Mouse (Mus musculus) myocyte (in vitro differentiated cells): ENCODE measurements around the gene Cep128. TPM values are rescaled to one million over a fixed set of nuclear protein-coding genes. Genes with fewer than 3 reads are reported as not detected.
"Not testable (repeated sequence)": the region's sequence is repeated elsewhere in the genome, so short reads cannot be mapped to it uniquely, and the experiment has no call there.

Experiments
- H3K27me3 ChIP-seq: one replicate; pipeline ENCODE4 v1.6.1; 2011; ENCODE audit not compliant: control insufficient read depth, insufficient read depth, insufficient read length
- H3K36me3 ChIP-seq: one replicate; pipeline ENCODE4 v1.6.1; 2011; ENCODE audit not compliant: control insufficient read depth, insufficient read depth
- H3K4me2 ChIP-seq: one replicate; pipeline ENCODE4 v1.6.1; 2011; ENCODE audit warnings: low read depth, control low read depth
- H3K4me3 ChIP-seq: one replicate; pipeline ENCODE4 v1.5.1; 2011; ENCODE audit warnings: mild to moderate bottlenecking, control low read depth, moderate library complexity
- H3K79me2 ChIP-seq: one replicate; pipeline ENCODE4 v1.6.1; 2011; ENCODE audit not compliant: control insufficient read depth, insufficient read depth
- H3ac ChIP-seq: one replicate; pipeline ENCODE4 v1.6.1; 2011; ENCODE audit not compliant: control insufficient read depth, insufficient read length
- CEBPB ChIP-seq: IDR thresholded peaks from 2 replicates; pipeline ENCODE4 v1.6.1; 2011; ENCODE audit warnings: mild to moderate bottlenecking, moderate library complexity; ENCODE audit not compliant: poor library complexity, insufficient read depth, severe bottlenecking
- E2F4 ChIP-seq: IDR thresholded peaks from one replicate; pipeline ENCODE4 v1.6.1; 2011; ENCODE audit warnings: mild to moderate bottlenecking, control low read depth, moderate library complexity; ENCODE audit not compliant: insufficient read depth
- MAX ChIP-seq: IDR thresholded peaks from one replicate; pipeline ENCODE4 v1.6.1; 2011; ENCODE audit warnings: low read depth, mild to moderate bottlenecking, control low read depth
- MYOD1 ChIP-seq, 3 experiments: IDR thresholded peaks; one replicate each; pipeline ENCODE4 v1.6.1; 2011; ENCODE audit warnings: control low read depth in 2 of 3, low read depth in 2 of 3, mild to moderate bottlenecking in 2 of 3, moderate library complexity in 1 of 3; ENCODE audit not compliant: insufficient read length in 2 of 3, control insufficient read depth in 1 of 3
- MYOG ChIP-seq, 3 experiments: IDR thresholded peaks; one replicate each; pipeline ENCODE4 v1.6.1; 2011; ENCODE audit warnings: control low read depth in 2 of 3, low read depth in 2 of 3, mild to moderate bottlenecking in 2 of 3; ENCODE audit not compliant: insufficient read length in 2 of 3, control insufficient read depth in 1 of 3, insufficient read depth in 1 of 3
- POLR2A ChIP-seq: IDR thresholded peaks from one replicate; pipeline ENCODE4 v1.6.1; 2011; ENCODE audit warnings: low read depth, mild to moderate bottlenecking, control low read depth, moderate library complexity; ENCODE audit not compliant: insufficient read length
- POLR2AphosphoS2 ChIP-seq: IDR thresholded peaks from one replicate; pipeline ENCODE4 v1.6.1; 2011; ENCODE audit warnings: low read depth, control low read depth; ENCODE audit not compliant: insufficient read length
- REST ChIP-seq: IDR thresholded peaks from one replicate; pipeline ENCODE4 v1.6.1; 2011; ENCODE audit warnings: mild to moderate bottlenecking, control low read depth, moderate library complexity; ENCODE audit not compliant: insufficient read depth, insufficient read length
- SRF ChIP-seq: IDR thresholded peaks from one replicate; pipeline ENCODE4 v1.6.1; 2011; ENCODE audit warnings: low read depth; ENCODE audit not compliant: control insufficient read depth, insufficient read length
- TCF12 ChIP-seq: IDR thresholded peaks from one replicate; pipeline ENCODE4 v1.6.1; 2011; ENCODE audit warnings: mild to moderate bottlenecking, control low read depth; ENCODE audit not compliant: poor library complexity, insufficient read depth, severe bottlenecking
- TCF3 ChIP-seq: IDR thresholded peaks from one replicate; pipeline ENCODE4 v1.6.1; 2011; ENCODE audit warnings: low read depth, control low read depth; ENCODE audit not compliant: insufficient read length
- USF1 ChIP-seq: IDR thresholded peaks from one replicate; pipeline ENCODE4 v1.6.1; 2011; ENCODE audit warnings: low read depth, mild to moderate bottlenecking, control low read depth, moderate library complexity
- polyA plus RNA-seq: library from polyadenylated mRNA; unstranded; fragments of >200 nt; fragmentation: generic; extraction: Trizol; gene quantifications from one replicate; pipeline ENCODE4 v1.2.1, GENCODE M21; 2012; ENCODE audit warnings: missing spikeins

The Cep128 gene
- polyA plus RNA-seq, 1 experiment = 2.9 TPM

DNA sequence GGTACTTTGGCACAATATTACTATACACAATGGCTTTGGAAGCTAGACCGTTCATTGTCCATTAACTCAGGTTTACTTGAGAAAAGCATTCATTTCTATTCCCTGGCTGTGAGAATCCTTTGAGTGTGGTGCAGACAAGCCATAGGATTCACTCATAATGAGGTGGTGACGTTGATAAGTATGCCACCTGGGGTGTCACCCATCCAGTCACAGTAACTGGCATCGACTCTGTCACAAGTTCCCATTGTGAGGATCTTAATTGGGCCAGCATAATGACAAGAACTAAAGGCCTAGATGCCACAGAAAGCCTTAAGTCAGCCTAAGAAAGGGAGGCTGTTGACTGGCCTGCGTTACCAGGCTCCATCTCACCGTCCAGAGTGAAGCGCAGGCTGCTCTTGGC is 396.9 kb downstream of the Cep128 start:
- H3K36me3 ChIP-seq = no peaks in the 10 kb centered on the region
- H3K4me3 ChIP-seq = no peak overlapping the region
- H3K27me3 ChIP-seq = no peaks in the 10 kb centered on the region
- no peaks in the 10 kb centered on the region for H3K79me2 ChIP-seq
- no peak overlapping the region for H3K4me2 ChIP-seq
- no peak overlapping the region for H3ac ChIP-seq
- TF ChIP-seq MYOD1 (IDR thresholded peaks at IDR 0.05; ENCODE audit: control insufficient read depth in 1 of 3, insufficient read length in 2 of 3, low read depth in 2 of 3) = no peak
- no peak for TF ChIP-seq CEBPB
- TF ChIP-seq TCF3 = no peak

DNA sequence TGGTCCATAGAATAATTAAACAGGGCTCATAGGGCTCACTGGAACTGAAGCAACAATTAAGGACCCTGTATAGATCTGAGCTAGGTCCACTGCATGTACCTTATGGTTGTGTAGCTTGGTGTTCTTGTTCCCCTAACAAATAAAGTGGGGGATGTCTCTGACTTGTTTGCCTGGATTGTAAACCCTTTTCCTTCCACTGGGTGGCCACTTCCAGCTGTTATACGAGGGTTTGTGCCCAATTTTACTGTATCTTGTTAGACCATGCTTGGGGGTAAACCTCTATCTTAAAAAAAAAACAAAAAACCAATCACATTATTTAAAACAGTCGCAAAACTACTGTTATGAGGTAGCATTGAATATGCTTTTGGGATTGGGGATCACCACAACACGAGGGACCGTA is 402.2 kb downstream of the Cep128 start:
- Histone ChIP-seq H3K27me3 (no peaks in the 10 kb centered on the region), H3K36me3 (no peaks in the 10 kb centered on the region), H3K4me2 (no peak overlapping the region), H3K79me2 (no peaks in the 10 kb centered on the region), H3K4me3 (no peak overlapping the region), H3ac (no peak overlapping the region)
- TF ChIP-seq MYOG (IDR thresholded peaks at IDR 0.05; ENCODE audit: control insufficient read depth in 1 of 3, insufficient read depth in 1 of 3, insufficient read length in 2 of 3, low read depth in 2 of 3) (no peak), TCF3 (no peak), TCF12 (no peak), MYOD1 (IDR thresholded peaks at IDR 0.05; ENCODE audit: control insufficient read depth in 1 of 3, insufficient read length in 2 of 3, low read depth in 2 of 3) (no peak), POLR2AphosphoS2 (no peak), SRF (no peak), REST (no peak), CEBPB (no peak), E2F4 (no peak), POLR2A (no peak), MAX (no peak)

DNA sequence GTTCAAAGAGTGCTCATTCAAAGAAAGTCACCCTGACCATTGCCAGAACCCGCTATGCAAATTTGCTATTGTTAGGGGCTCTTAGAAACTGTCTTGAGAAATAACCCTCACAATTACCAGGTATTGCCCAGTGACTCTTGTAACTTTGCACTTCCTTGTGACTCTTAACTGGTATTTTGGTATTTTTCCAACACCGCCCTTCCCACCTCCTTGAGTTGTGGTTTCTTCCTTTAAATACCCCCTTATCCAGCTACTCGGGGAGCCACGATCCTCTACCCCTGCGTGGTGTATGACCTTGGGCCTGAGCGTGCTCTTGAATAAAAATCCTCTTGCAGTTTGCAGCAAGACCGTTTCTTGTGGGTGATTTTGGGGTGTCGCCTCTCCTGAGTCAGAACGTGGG is 407.8 kb downstream of the Cep128 start:
- not testable (repeated sequence) for H3K79me2 ChIP-seq, H3K27me3 ChIP-seq, H3K4me3 ChIP-seq, H3ac ChIP-seq, H3K36me3 ChIP-seq, H3K4me2 ChIP-seq

DNA sequence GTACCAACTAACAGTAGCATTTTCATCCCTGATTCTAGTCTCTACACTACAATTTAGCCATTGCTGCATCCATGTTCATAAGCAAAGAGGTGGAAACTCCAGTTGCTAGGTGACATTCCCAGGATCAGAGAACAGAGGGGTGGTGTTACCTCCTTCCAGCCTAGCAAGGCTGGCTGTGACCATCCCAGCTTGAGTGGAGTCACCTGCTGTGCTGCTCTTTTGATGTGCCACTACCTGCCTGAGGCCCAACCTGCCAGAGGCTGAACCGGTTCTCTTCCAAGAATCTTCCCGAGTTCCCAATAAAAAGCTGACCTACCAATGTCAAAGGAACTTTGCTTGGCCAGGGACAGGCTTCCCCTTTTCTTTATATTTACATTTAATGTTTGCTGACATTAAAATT is 408.8 kb downstream of the Cep128 start:
- Histone ChIP-seq H3ac (no peak overlapping the region), H3K27me3 (no peaks in the 10 kb centered on the region), H3K4me3 (no peak overlapping the region), H3K36me3 (no peaks in the 10 kb centered on the region), H3K4me2 (no peak overlapping the region), H3K79me2 (no peaks in the 10 kb centered on the region)
- no peak for TF ChIP-seq REST
- no peak for TF ChIP-seq USF1
- TF ChIP-seq E2F4 = no peak
- TF ChIP-seq MAX = no peak
- TF ChIP-seq MYOG (IDR thresholded peaks at IDR 0.05; ENCODE audit: control insufficient read depth in 1 of 3, insufficient read depth in 1 of 3, insufficient read length in 2 of 3, low read depth in 2 of 3) = no peak
- TF ChIP-seq CEBPB = no peak
- no peak for TF ChIP-seq POLR2AphosphoS2
- no peak for TF ChIP-seq POLR2A
- TF ChIP-seq MYOD1 (IDR thresholded peaks at IDR 0.05; ENCODE audit: control insufficient read depth in 1 of 3, insufficient read length in 2 of 3, low read depth in 2 of 3) = no peak

DNA sequence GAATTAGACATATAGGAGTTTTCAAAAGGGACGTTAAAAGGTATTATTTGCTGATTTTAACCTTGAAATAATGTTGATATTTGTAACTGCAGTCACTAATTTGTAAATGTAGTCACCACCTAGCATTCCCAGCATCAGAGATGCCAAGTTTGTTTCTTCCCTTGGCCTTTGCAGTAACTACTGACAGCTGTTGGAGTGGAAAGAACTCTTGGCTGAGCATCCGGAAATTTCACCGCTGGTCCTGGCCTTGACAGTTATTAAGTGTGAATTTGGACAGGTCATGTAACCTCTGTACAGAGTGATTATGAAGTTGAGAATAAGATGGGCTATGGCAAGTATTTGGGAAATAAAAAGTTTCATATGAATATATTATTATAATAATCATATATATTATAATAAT is 413.1 kb downstream of the Cep128 start:
- no peaks in the 10 kb centered on the region for H3K36me3 ChIP-seq
- TF ChIP-seq E2F4 = no peak
- no peak for TF ChIP-seq SRF
- no peak for TF ChIP-seq CEBPB
- TF ChIP-seq POLR2AphosphoS2 = no peak
- no peak for TF ChIP-seq TCF12
- no peak for TF ChIP-seq USF1
- TF ChIP-seq TCF3 = no peak
- no peak for TF ChIP-seq MYOD1 (IDR thresholded peaks at IDR 0.05; ENCODE audit: control insufficient read depth in 1 of 3, insufficient read length in 2 of 3, low read depth in 2 of 3)
- TF ChIP-seq REST = no peak
- TF ChIP-seq MYOG (IDR thresholded peaks at IDR 0.05; ENCODE audit: control insufficient read depth in 1 of 3, insufficient read depth in 1 of 3, insufficient read length in 2 of 3, low read depth in 2 of 3) = no peak
- no peak for TF ChIP-seq POLR2A
- TF ChIP-seq MAX = no peak
- no peak overlapping the region for H3ac ChIP-seq
- H3K4me2 ChIP-seq = no peak overlapping the region
- H3K79me2 ChIP-seq = no peaks in the 10 kb centered on the region
- H3K27me3 ChIP-seq = no peaks in the 10 kb centered on the region
- no peak overlapping the region for H3K4me3 ChIP-seq
